Mouse (Mus musculus) kidney, adult 2 months (tissue): Measurements from ENCODE around the gene Cptp. TPM values are rescaled to one million over a fixed set of nuclear protein-coding genes. Genes with fewer than 3 reads are reported as not detected.
A peak's percentile ranks its signal among the peaks of the same experiment; 100 is the strongest.

ENCODE experiments used
- DNase-seq: peaks from one replicate; pipeline ENCODE4 v3.0.0; 2021
- H3K27ac ChIP-seq: fragments of 200-500 bp; 2 replicates; pipeline ENCODE4 v1.5.1; 2012; ENCODE audit warnings: low read depth, low read length, control low read depth, inconsistent platforms; ENCODE audit not compliant: insufficient read depth
- H3K27me3 ChIP-seq: fragments of 200-500 bp; replicated peaks from 2 replicates; pipeline ENCODE4 v1.6.1; 2012; ENCODE audit warnings: mild to moderate bottlenecking, moderate library complexity, low read length, inconsistent platforms; ENCODE audit not compliant: control insufficient read depth, insufficient read depth
- H3K36me3 ChIP-seq: fragments of 200-500 bp; 2 replicates; pipeline ENCODE4 v1.6.1; 2012; ENCODE audit warnings: mild to moderate bottlenecking, moderate library complexity, low read length, inconsistent platforms; ENCODE audit not compliant: control insufficient read depth, insufficient read depth
- H3K4me1 ChIP-seq: fragments of 200-500 bp; 2 replicates; pipeline ENCODE4 v1.6.1; 2011; ENCODE audit warnings: low read length; ENCODE audit not compliant: control insufficient read depth, insufficient read depth
- H3K4me3 ChIP-seq: fragments of 200-500 bp; 2 replicates; pipeline ENCODE4 v1.5.1; 2011; ENCODE audit warnings: mild to moderate bottlenecking, low read depth, low read length, control low read depth; ENCODE audit not compliant: insufficient read depth
- CTCF ChIP-seq: fragments of 200-500 bp; conservative IDR thresholded peaks from 2 replicates; pipeline ENCODE4 v1.5.1; 2011; ENCODE audit warnings: low read depth, mild to moderate bottlenecking, control low read depth, low read length, moderate library complexity, mixed read lengths; ENCODE audit not compliant: insufficient read depth, insufficient read length
- POLR2A ChIP-seq: fragments of 200-500 bp; IDR thresholded peaks from one replicate; pipeline ENCODE4 v1.6.1; 2011; ENCODE audit warnings: low read depth, low read length, control low read depth
- WGBS: fragments of 180-500 bp; shearing (Covaris S2); methylation state at CpG from one replicate; pipeline ENCODE4 v1.1.7; 2018; 5-methylcytosine and 5-hydroxymethylcytosine counted together
- polyA plus RNA-seq: library from polyadenylated mRNA; depleted of rRNA; stranded (reverse); fragments of >200 nt; gene quantifications from 2 replicates; pipeline ENCODE4 v1.2.3, GENCODE M21; 2012

Gene Cptp
- polyA plus RNA-seq, 1 experiment: 46.2 TPM

- Histone ChIP-seq H3K27ac (no peak overlapping the region), H3K27me3 (no peaks in the 10 kb centered on the region), H3K36me3 (no peaks in the 10 kb centered on the region), H3K4me1 (peaks cover 19% of the 10 kb centered on the region), H3K4me3 (peak overlapping the region; percentile 73; the same call in 1 of the 2 replicates)
- WGBS: 58% methylated on average over 38 of the region's 38 CpGs
- TF ChIP-seq CTCF: no peak
- no peak for TF ChIP-seq POLR2A
- DNase-seq: no peak
Measured at GRCm38 (mm10) chr4:155841651-155842270, 27.5 kb downstream of the Cptp start.

GRCm38 (mm10) chr4:155841003-155841454, 28.2 kb downstream of the Cptp start:
- WGBS: 0% methylated on average over 32 of the region's 32 CpGs
- Histone ChIP-seq H3K4me3 (peak overlapping the region; percentile 73), H3K27me3 (no peaks in the 10 kb centered on the region), H3K4me1 (peaks cover 19% of the 10 kb centered on the region), H3K36me3 (no peaks in the 10 kb centered on the region), H3K27ac (peak overlapping the region; percentile 10; the same call in 1 of the 2 replicates)
- TF ChIP-seq CTCF (peak; percentile 30; the same call in 1 of the 2 replicates), POLR2A (no peak)
- peak; percentile 81 for DNase-seq

GRCm38 (mm10) chr4:155840076-155841002, 28.9 kb downstream of the Cptp start:
- Histone ChIP-seq H3K4me3 (peak overlapping the region; percentile 73), H3K36me3 (no peaks in the 10 kb centered on the region), H3K27ac (peak overlapping the region; percentile 91), H3K4me1 (peaks cover 19% of the 10 kb centered on the region), H3K27me3 (no peaks in the 10 kb centered on the region)
- 14% methylated on average over 8 of the region's 8 CpGs for WGBS
- DNase-seq: no peak
- no peak for TF ChIP-seq POLR2A
- TF ChIP-seq CTCF: no peak

- WGBS: 29% methylated on average over 16 of the region's 16 CpGs
- peak within 1 kb of the TSS; percentile 73 for H3K4me3 ChIP-seq
- no peaks in the 10 kb centered on the region for H3K27me3 ChIP-seq
- H3K27ac ChIP-seq: peak within 1 kb of the TSS; percentile 91
- H3K4me1 ChIP-seq: peaks cover 19% of the 10 kb centered on the region
- peak; percentile 14 for TF ChIP-seq POLR2A
- no peak for TF ChIP-seq CTCF
- H3K36me3 ChIP-seq: no peaks in the 10 kb centered on the region
- DNase-seq: peak; percentile 91
Measured at GRCm38 (mm10) chr4:155839483-155839910, 29.7 kb downstream of the Cptp start, which contains the start of gene Mxra8. TSS of gene Mxra8 (plus strand) at chr4:155839680.

- peaks cover 19% of the 10 kb centered on the region for H3K4me1 ChIP-seq
- no peak overlapping the region for H3K4me3 ChIP-seq
- no peaks in the 10 kb centered on the region for H3K36me3 ChIP-seq
- no peaks in the 10 kb centered on the region for H3K27me3 ChIP-seq
- 65% methylated on average over 8 of the region's 8 CpGs for WGBS
- TF ChIP-seq CTCF (no peak), POLR2A (no peak)
- H3K27ac ChIP-seq: peak overlapping the region; percentile 77
- DNase-seq: no peak
Measured at GRCm38 (mm10) chr4:155838187-155839153, 30.8 kb downstream of the Cptp start.

- peak; percentile 74 for DNase-seq
- no peaks in the 10 kb centered on the region for H3K27me3 ChIP-seq
- TF ChIP-seq POLR2A (no peak), CTCF (no peak)
- no peak overlapping the region for H3K4me3 ChIP-seq
- H3K4me1 ChIP-seq: peaks cover 19% of the 10 kb centered on the region
- H3K36me3 ChIP-seq: no peaks in the 10 kb centered on the region
- WGBS: 58% methylated on average over 11 of the region's 11 CpGs
- peak overlapping the region; percentile 77 for H3K27ac ChIP-seq
Measured at GRCm38 (mm10) chr4:155837404-155838010, 31.7 kb downstream of the Cptp start.
